Mouse (Mus musculus): ENCODE results near the gene Zfp606. TPM values are rescaled to one million over a fixed set of nuclear protein-coding genes. Genes with fewer than 3 reads are reported as not detected.

Gene Zfp606
- 5.2 and 5.5 TPM in 2 replicates for polyA plus RNA-seq (2021; fragmentation: Nextera tagmentation)
- long read RNA-seq, experiment 1, full-length matches to known transcripts: 8 of 11 reads
- long read RNA-seq, experiment 1, partial matches to known transcripts: 0 of 11 reads
- long read RNA-seq, experiment 1, other reads (novel, unspliced or antisense): 3 of 11 reads
- long read RNA-seq, experiment 2, full-length matches to known transcripts: 59 of 62 reads
- long read RNA-seq, experiment 2, partial matches to known transcripts: 0 of 62 reads
- long read RNA-seq, experiment 2, other reads (novel, unspliced or antisense): 3 of 62 reads

GRCm38 (mm10) chr7:12478158-12479008 is at the start of gene Zfp606:
TSS of gene Zfp606 (plus strand) at chr7:12478293.

GRCm38 (mm10) chr7:12512217-12512616 is 34.1 kb downstream of the Zfp606 start, which contains the start of gene 2900092C05Rik:
TSS of gene 2900092C05Rik (plus strand) at chr7:12512517.

Other genes starting within 250 kb of the Zfp606 start
- not detected in 2 replicates for gene Vmn1r81, start 210.0 kb upstream of the Zfp606 start, polyA plus RNA-seq (2021; fragmentation: Nextera tagmentation)
- gene Vmn1r82, start 177.9 kb upstream of the Zfp606 start, polyA plus RNA-seq (2021; fragmentation: Nextera tagmentation): not detected in 2 replicates
- not detected in 2 replicates for gene Vmn1r83, start 148.8 kb upstream of the Zfp606 start, polyA plus RNA-seq (2021; fragmentation: Nextera tagmentation)
- gene Vmn1r84, start 109.0 kb upstream of the Zfp606 start, polyA plus RNA-seq (2021; fragmentation: Nextera tagmentation): not detected in 2 replicates
- 2.5 and 3.5 TPM in 2 replicates for gene Zfp551, start 55.5 kb upstream of the Zfp606 start, polyA plus RNA-seq (2021; fragmentation: Nextera tagmentation)
- gene 2900092C05Rik, start 34.2 kb downstream of the Zfp606 start, polyA plus RNA-seq (2021; fragmentation: Nextera tagmentation): not detected in 2 replicates
- gene Vmn2r53, start 130.5 kb downstream of the Zfp606 start, polyA plus RNA-seq (2021; fragmentation: Nextera tagmentation): not detected in 2 replicates
- not detected in 2 replicates for gene Vmn2r54, start 162.0 kb downstream of the Zfp606 start, polyA plus RNA-seq (2021; fragmentation: Nextera tagmentation)
- not detected in 2 replicates for gene Vmn2r55, start 206.7 kb downstream of the Zfp606 start, polyA plus RNA-seq (2021; fragmentation: Nextera tagmentation)

All from layer of hippocampus, adult 6 months (tissue).